In the genomic region with DNA sequence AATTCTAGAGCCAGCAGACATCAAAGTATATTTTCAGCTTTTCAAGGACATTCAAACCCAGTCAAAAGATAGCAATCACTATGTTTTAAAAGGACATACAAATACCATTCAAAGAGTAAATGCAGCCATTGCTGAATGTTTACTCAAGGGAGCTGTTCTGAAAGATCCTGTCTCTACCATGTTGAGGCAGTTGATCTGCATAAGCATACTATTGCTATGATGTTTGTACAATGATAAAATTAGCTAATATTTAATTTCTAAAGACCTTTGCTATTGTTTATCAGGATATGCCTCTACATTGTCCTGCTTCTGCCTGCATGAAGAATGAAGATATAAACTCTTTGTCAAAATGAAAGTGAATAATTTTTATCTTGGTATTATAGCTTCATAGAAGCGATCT, we compare ENCODE assay signal across 28 mouse cellular contexts.
DNase-seq lines count a peak whose midpoint lies in the region; ATAC-seq and TF ChIP-seq lines count a peak whose summit lies in the region.
"Had no signal": no experiment of that assay in that cellular context is flagged by ENCODE, and none has a peak within 500 bp of the region (broad histone marks: within the 10 kb centered on the region; RNA-seq: fewer than 3 reads in every experiment).

No protein-coding gene starts in this region.

- H3K9ac ChIP-seq in intestine, embryonic 15.5 days, result no peak overlapping the region
- no peak overlapping the region for H3K9ac ChIP-seq in intestine, postnatal 0 days (ENCODE audit: low read depth, low read length)
- H3K9ac ChIP-seq in stomach, embryonic 15.5 days, result no peak overlapping the region
- H3K9ac ChIP-seq in stomach, postnatal 0 days (ENCODE audit: low read length), result no peak overlapping the region
- H3K9ac ChIP-seq: embryonic facial prominence, embryonic 13.5 days; embryonic facial prominence, embryonic 15.5 days; forebrain, embryonic 12.5 days had no signal

- no peaks in the 10 kb centered on the region for H3K4me1 ChIP-seq in intestine, embryonic 15.5 days (replicated peaks)
- H3K4me1 ChIP-seq in intestine, postnatal 0 days (replicated peaks; ENCODE audit: control insufficient read depth, insufficient read depth, low read length), result no peaks in the 10 kb centered on the region
- H3K4me1 ChIP-seq in stomach, embryonic 15.5 days, result no peaks in the 10 kb centered on the region
- H3K4me1 ChIP-seq in stomach, postnatal 0 days (replicated peaks; ENCODE audit: control insufficient read depth, insufficient read depth), result no peaks in the 10 kb centered on the region
- H3K4me1 ChIP-seq: embryonic facial prominence, embryonic 13.5 days; embryonic facial prominence, embryonic 15.5 days; forebrain, embryonic 10.5 days; forebrain, embryonic 12.5 days had no signal

- H3K27ac ChIP-seq in intestine, embryonic 15.5 days, result no peak overlapping the region
- no peak overlapping the region for H3K27ac ChIP-seq in intestine, postnatal 0 days (ENCODE audit: low read depth, low read length)
- H3K27ac ChIP-seq in stomach, embryonic 15.5 days, result no peak overlapping the region
- H3K27ac ChIP-seq in stomach, postnatal 0 days (replicated peaks), result no peak overlapping the region
- H3K27ac ChIP-seq: embryonic facial prominence, embryonic 13.5 days; embryonic facial prominence, embryonic 15.5 days; forebrain, embryonic 10.5 days; forebrain, embryonic 12.5 days had no signal

- no peaks in the 10 kb centered on the region for H3K36me3 ChIP-seq in intestine, embryonic 15.5 days
- H3K36me3 ChIP-seq in intestine, postnatal 0 days (ENCODE audit: control insufficient read depth, insufficient read depth), result no peaks in the 10 kb centered on the region
- H3K36me3 ChIP-seq in stomach, embryonic 15.5 days, result no peaks in the 10 kb centered on the region
- H3K36me3 ChIP-seq in stomach, postnatal 0 days (ENCODE audit: control insufficient read depth, insufficient read depth, low read length), result no peaks in the 10 kb centered on the region
- H3K36me3 ChIP-seq: embryonic facial prominence, embryonic 13.5 days; embryonic facial prominence, embryonic 15.5 days; forebrain, embryonic 10.5 days; forebrain, embryonic 12.5 days; G1E had no signal

- TF ChIP-seq CTCF in intestine, postnatal 0 days (IDR thresholded peaks at IDR 0.05; ENCODE audit: low read depth), result no peak
- no peak for TF ChIP-seq CTCF in stomach, postnatal 0 days (IDR thresholded peaks at IDR 0.05; ENCODE audit: low read depth)

- WGBS in intestine, embryonic 15.5 days, result 57% methylated on average over 1 of the region's 1 CpGs
- WGBS in intestine, postnatal 0 days, result 34% methylated on average over 1 of the region's 1 CpGs
- WGBS in stomach, embryonic 15.5 days, result 47% methylated on average over 1 of the region's 1 CpGs
- WGBS in stomach, postnatal 0 days, result 29% methylated on average over 1 of the region's 1 CpGs

- peak; percentile 84 for ATAC-seq in intestine, embryonic 15.5 days
- no peak for ATAC-seq in intestine, postnatal 0 days
- peak; percentile 92 for ATAC-seq in stomach, embryonic 15.5 days (ENCODE audit: insufficient read depth, low FRiP score, low read depth)
- peak; percentile 84 for ATAC-seq in stomach, postnatal 0 days (ENCODE audit: low FRiP score, low TSS enrichment)
- ATAC-seq: activated CD4-positive, CD25-positive, alpha-beta regulatory T cell, adult 4 months; CD4-positive, CD25-positive, alpha-beta regulatory T cell, adult 4 months; forebrain, embryonic 14.5 days; forebrain, embryonic 16.5 days; Patski had no signal

- no peak overlapping the region for H3K4me2 ChIP-seq in intestine, embryonic 15.5 days (replicated peaks)
- H3K4me2 ChIP-seq in intestine, postnatal 0 days (replicated peaks; ENCODE audit: low read depth), result no peak overlapping the region
- H3K4me2 ChIP-seq in stomach, embryonic 15.5 days, result no peak overlapping the region
- H3K4me2 ChIP-seq in stomach, postnatal 0 days (replicated peaks; ENCODE audit: low read depth), result no peak overlapping the region
- H3K4me2 ChIP-seq: embryonic facial prominence, embryonic 13.5 days; embryonic facial prominence, embryonic 15.5 days; forebrain, embryonic 12.5 days had no signal

- no peaks in the 10 kb centered on the region for H3K27me3 ChIP-seq in intestine, embryonic 15.5 days (replicated peaks)
- H3K27me3 ChIP-seq in intestine, postnatal 0 days (replicated peaks; ENCODE audit: control insufficient read depth, insufficient read depth, low read length), result no peaks in the 10 kb centered on the region
- no peaks in the 10 kb centered on the region for H3K27me3 ChIP-seq in stomach, embryonic 15.5 days (replicated peaks)
- H3K27me3 ChIP-seq in stomach, postnatal 0 days (ENCODE audit: control insufficient read depth, insufficient read depth, low read length), result no peaks in the 10 kb centered on the region
- H3K27me3 ChIP-seq: CH12.LX; embryonic facial prominence, embryonic 13.5 days; embryonic facial prominence, embryonic 15.5 days; forebrain, embryonic 12.5 days; Patski had no signal

- H3K4me3 ChIP-seq in intestine, embryonic 15.5 days (replicated peaks), result no peak overlapping the region
- no peak overlapping the region for H3K4me3 ChIP-seq in intestine, postnatal 0 days (ENCODE audit: low read depth, low read length)
- H3K4me3 ChIP-seq in stomach, embryonic 15.5 days (replicated peaks), result no peak overlapping the region
- H3K4me3 ChIP-seq in stomach, postnatal 0 days (ENCODE audit: low read depth, low read length), result no peak overlapping the region
- H3K4me3 ChIP-seq: embryonic facial prominence, embryonic 13.5 days; embryonic facial prominence, embryonic 15.5 days; erythroblast, embryonic 14.5 days; forebrain, embryonic 10.5 days; forebrain, embryonic 12.5 days had no signal

- DNase-seq in stomach, postnatal 0 days (ENCODE audit: low spot score), result no peak
- DNase-seq in kidney, postnatal 36 days, result no peak
- DNase-seq in lung, postnatal 14 days, result no peak
- DNase-seq: adrenal gland, adult 8-10 months; adrenal gland, postnatal 25 days; B cell, adult 2 months; cerebellum, adult 11 months; cerebellum, adult 18-20 months; cerebellum, adult 8-10 months; cerebellum, adult 9-11 months; cerebellum, postnatal 14 days; cerebellum, postnatal 36 days; embryo, embryonic 11 days had no signal

- TF ChIP-seq EP300 in stomach, postnatal 0 days (optimal IDR thresholded peaks at IDR 0.05), result no peak

- H3K9me3 ChIP-seq in intestine, embryonic 15.5 days, result no peaks in the 10 kb centered on the region
- H3K9me3 ChIP-seq in intestine, postnatal 0 days (ENCODE audit: control insufficient read depth), result no peaks in the 10 kb centered on the region
- no peaks in the 10 kb centered on the region for H3K9me3 ChIP-seq in stomach, embryonic 15.5 days
- H3K9me3 ChIP-seq in stomach, postnatal 0 days (ENCODE audit: control insufficient read depth, low read length), result no peaks in the 10 kb centered on the region
- H3K9me3 ChIP-seq: embryonic facial prominence, embryonic 13.5 days; embryonic facial prominence, embryonic 15.5 days; forebrain, embryonic 10.5 days; forebrain, embryonic 12.5 days; G1E had no signal
